ENCODE assay signal across 22 mouse cellular contexts in genomic region chr13:6901682-6902081, GRCm38 (mm10).
DNase-seq lines count a peak whose midpoint lies in the region; ATAC-seq and TF ChIP-seq lines count a peak whose summit lies in the region.
"Had no signal": no experiment of that assay in that cellular context is flagged by ENCODE, and none has a peak within 500 bp of the region (broad histone marks: within the 10 kb centered on the region; RNA-seq: fewer than 3 reads in every experiment).

No protein-coding gene starts in this region.

- TF ChIP-seq CTCF in hindbrain, postnatal 0 days (IDR thresholded peaks at IDR 0.05; ENCODE audit: low read depth), result no peak

- no peak overlapping the region for H3K4me3 ChIP-seq in embryonic facial prominence, embryonic 14.5 days (ENCODE audit: low read depth, low read length)
- H3K4me3 ChIP-seq in embryonic facial prominence, embryonic 10.5 days, result no peak overlapping the region
- no peak overlapping the region for H3K4me3 ChIP-seq in hindbrain, postnatal 0 days (ENCODE audit: low read length)
- H3K4me3 ChIP-seq in hindbrain, embryonic 13.5 days, result no peak overlapping the region
- H3K4me3 ChIP-seq: embryonic facial prominence, embryonic 13.5 days; forebrain, embryonic 13.5 days; forebrain, embryonic 15.5 days had no signal

- DNase-seq in embryonic facial prominence, embryonic 14.5 days (ENCODE audit: low spot score), result peak; percentile 16
- DNase-seq in embryonic facial prominence, embryonic 10.5 days (ENCODE audit: low spot score), result no peak
- DNase-seq in hindbrain, postnatal 0 days (ENCODE audit: low spot score), result peak; percentile 12
- peak; percentile 32 for DNase-seq in Muller cell, postnatal 12 days (ENCODE audit: inconsistent ontology term)
- peak; percentile 16 for DNase-seq in brain, adult 2 months (ENCODE audit: low read depth, low spot score)
- no peak for DNase-seq in right cerebral cortex, postnatal 10 days (ENCODE audit: low spot score in 2 of 2)
- no peak for DNase-seq in gastrocnemius, adult 18-20 months (ENCODE audit: low spot score)
- DNase-seq: adrenal gland, adult 8-10 months; adrenal gland, postnatal 14 days; adrenal gland, postnatal 36 days; cerebellum, adult 11-12 months; cerebellum, adult 2 months; cerebellum, adult 9-10 months; cerebellum, postnatal 10 days; cerebellum, postnatal 25 days; forebrain, postnatal 0 days had no signal

- no peak for ATAC-seq in embryonic facial prominence, embryonic 14.5 days (ENCODE audit: low read depth)
- ATAC-seq in hindbrain, postnatal 0 days, result 0 out of 2 replicates have a peak, but pooled peaks have one; percentile 55
- ATAC-seq in hindbrain, embryonic 13.5 days (ENCODE audit: low FRiP score), result no peak
- ATAC-seq: forebrain, embryonic 13.5 days; forebrain, embryonic 15.5 days; forebrain, postnatal 0 days had no signal

- no peak overlapping the region for H3K9ac ChIP-seq in embryonic facial prominence, embryonic 14.5 days (ENCODE audit: low read depth, low read length)
- H3K9ac ChIP-seq in hindbrain, postnatal 0 days (replicated peaks; ENCODE audit: low read length), result no peak overlapping the region
- no peak overlapping the region for H3K9ac ChIP-seq in hindbrain, embryonic 13.5 days
- H3K9ac ChIP-seq: embryonic facial prominence, embryonic 13.5 days; forebrain, embryonic 13.5 days; forebrain, embryonic 15.5 days; forebrain, postnatal 0 days had no signal

- no peaks in the 10 kb centered on the region for H3K4me1 ChIP-seq in embryonic facial prominence, embryonic 14.5 days (ENCODE audit: control insufficient read depth, insufficient read depth, low read length)
- no peaks in the 10 kb centered on the region for H3K4me1 ChIP-seq in embryonic facial prominence, embryonic 10.5 days
- no peaks in the 10 kb centered on the region for H3K4me1 ChIP-seq in hindbrain, postnatal 0 days (ENCODE audit: insufficient read depth, low read length)
- H3K4me1 ChIP-seq in hindbrain, embryonic 13.5 days (replicated peaks), result no peaks in the 10 kb centered on the region; the same call in 1 of the 2 replicates
- H3K4me1 ChIP-seq: embryonic facial prominence, embryonic 13.5 days; forebrain, embryonic 13.5 days; forebrain, embryonic 15.5 days had no signal

- H3K9me3 ChIP-seq in embryonic facial prominence, embryonic 14.5 days (ENCODE audit: control insufficient read depth, low read length), result no peaks in the 10 kb centered on the region
- H3K9me3 ChIP-seq in embryonic facial prominence, embryonic 10.5 days, result no peaks in the 10 kb centered on the region
- no peaks in the 10 kb centered on the region for H3K9me3 ChIP-seq in hindbrain, postnatal 0 days (ENCODE audit: low read length)
- H3K9me3 ChIP-seq in hindbrain, embryonic 13.5 days, result no peaks in the 10 kb centered on the region
- H3K9me3 ChIP-seq: embryonic facial prominence, embryonic 13.5 days; forebrain, embryonic 13.5 days; forebrain, embryonic 15.5 days; G1E had no signal

- no peak overlapping the region for H3K4me2 ChIP-seq in embryonic facial prominence, embryonic 14.5 days (ENCODE audit: low read depth, low read length)
- no peak overlapping the region for H3K4me2 ChIP-seq in hindbrain, postnatal 0 days (ENCODE audit: low read depth, low read length)
- H3K4me2 ChIP-seq in hindbrain, embryonic 13.5 days, result no peak overlapping the region
- H3K4me2 ChIP-seq: embryonic facial prominence, embryonic 13.5 days; forebrain, embryonic 13.5 days; forebrain, embryonic 15.5 days had no signal

- WGBS in embryonic facial prominence, embryonic 14.5 days, result 54% methylated on average over 2 of the region's 2 CpGs
- WGBS in embryonic facial prominence, embryonic 10.5 days, result 73% methylated on average over 2 of the region's 2 CpGs
- 42% methylated on average over 2 of the region's 2 CpGs for WGBS in hindbrain, postnatal 0 days
- 51% methylated on average over 2 of the region's 2 CpGs for WGBS in hindbrain, embryonic 13.5 days

- H3K27ac ChIP-seq in embryonic facial prominence, embryonic 14.5 days (replicated peaks; ENCODE audit: low read depth, low read length), result no peak overlapping the region
- H3K27ac ChIP-seq in embryonic facial prominence, embryonic 10.5 days (replicated peaks), result no peak overlapping the region
- no peak overlapping the region for H3K27ac ChIP-seq in hindbrain, postnatal 0 days
- H3K27ac ChIP-seq in hindbrain, embryonic 13.5 days, result no peak overlapping the region
- H3K27ac ChIP-seq: embryonic facial prominence, embryonic 13.5 days; forebrain, embryonic 13.5 days; forebrain, embryonic 15.5 days had no signal

- no peaks in the 10 kb centered on the region for H3K27me3 ChIP-seq in embryonic facial prominence, embryonic 14.5 days (replicated peaks; ENCODE audit: control insufficient read depth, insufficient read depth, low read length)
- no peaks in the 10 kb centered on the region for H3K27me3 ChIP-seq in embryonic facial prominence, embryonic 10.5 days (replicated peaks; ENCODE audit: low read depth, poor library complexity, severe bottlenecking)
- H3K27me3 ChIP-seq in hindbrain, postnatal 0 days (ENCODE audit: insufficient read depth, low read length), result no peaks in the 10 kb centered on the region
- no peaks in the 10 kb centered on the region for H3K27me3 ChIP-seq in hindbrain, embryonic 13.5 days
- H3K27me3 ChIP-seq: CH12.LX; embryonic facial prominence, embryonic 13.5 days; forebrain, embryonic 13.5 days; forebrain, embryonic 15.5 days had no signal

- H3K36me3 ChIP-seq in embryonic facial prominence, embryonic 14.5 days (ENCODE audit: control insufficient read depth, insufficient read depth, low read length), result no peaks in the 10 kb centered on the region
- no peaks in the 10 kb centered on the region for H3K36me3 ChIP-seq in embryonic facial prominence, embryonic 10.5 days (replicated peaks)
- no peaks in the 10 kb centered on the region for H3K36me3 ChIP-seq in hindbrain, postnatal 0 days (ENCODE audit: insufficient read depth, low read length)
- no peaks in the 10 kb centered on the region for H3K36me3 ChIP-seq in hindbrain, embryonic 13.5 days
- H3K36me3 ChIP-seq: embryonic facial prominence, embryonic 13.5 days; forebrain, embryonic 15.5 days; G1E had no signal

Comparison
In these comparisons a context has a peak if more than half of its experiments do, and no peak if none do; other contexts are left out.
1. DNase-seq: peak in embryonic facial prominence, embryonic 14.5 days (single experiment), hindbrain, postnatal 0 days (single experiment), Muller cell, postnatal 12 days (single experiment) and brain, adult 2 months (single experiment); none in embryonic facial prominence, embryonic 10.5 days (single experiment), right cerebral cortex, postnatal 10 days (0 of 2) and gastrocnemius, adult 18-20 months (single experiment).